Mouse (Mus musculus) lung, postnatal 25 days (tissue): ENCODE measurements around the gene Ubp1.

Source experiments
- DNase-seq: peaks from one replicate; pipeline ENCODE4 v3.0.0; 2022; ENCODE audit warnings: low spot score

Ubp1 gene

GRCm38 (mm10) chr9:113969399-113969798 lies 38.7 kb downstream of the Ubp1 start:
- no peak for DNase-seq

- DNase-seq: no peak
Measured at GRCm38 (mm10) chr9:113970041-113970440, 39.3 kb downstream of the Ubp1 start.

DNA sequence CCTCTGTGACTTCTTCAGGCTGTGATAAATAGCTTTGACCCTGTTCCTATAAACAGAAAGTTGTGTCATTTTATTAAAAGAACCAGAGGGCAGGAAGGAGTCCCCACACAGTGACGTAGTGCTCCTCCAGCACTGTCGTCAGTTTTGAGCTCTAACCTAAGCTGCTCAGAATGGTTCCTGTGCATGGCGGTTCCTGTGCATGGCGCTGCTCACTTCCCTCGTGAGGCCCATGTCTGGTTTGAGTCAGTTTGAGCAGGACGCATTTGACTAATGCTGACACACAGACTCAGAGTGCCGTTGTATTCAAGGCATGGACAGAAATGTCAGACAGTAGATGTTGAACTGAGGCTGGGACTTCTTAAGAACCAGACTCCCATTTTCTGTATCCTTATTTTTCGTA lies 40.9 kb downstream of the Ubp1 start:
- no peak for DNase-seq

DNA sequence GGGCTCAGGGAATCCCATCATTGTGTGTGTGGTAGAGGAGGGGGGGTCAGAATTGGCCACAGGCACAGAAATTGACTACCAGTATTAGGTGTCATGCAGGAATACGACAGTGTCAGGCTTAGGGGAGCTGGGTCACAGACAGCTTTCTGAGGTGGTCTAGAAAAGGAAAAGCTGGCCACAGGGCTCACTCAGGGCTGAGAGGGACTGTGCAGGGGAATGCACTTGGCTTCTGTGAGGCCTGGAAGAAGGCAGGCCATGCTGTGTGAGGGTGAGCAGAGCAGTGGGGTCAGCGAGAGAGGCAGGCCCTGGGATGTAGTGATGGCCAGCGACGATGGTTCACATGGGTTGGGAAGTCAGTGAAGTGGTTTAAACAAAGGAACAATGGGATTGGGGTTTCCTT lies 43.1 kb downstream of the Ubp1 start:
- no peak for DNase-seq

- no peak for DNase-seq
Measured at GRCm38 (mm10) chr9:113974945-113975344, 44.2 kb downstream of the Ubp1 start.

GRCm38 (mm10) chr9:113975442-113975841 lies 44.7 kb downstream of the Ubp1 start:
- no peak for DNase-seq

DNA sequence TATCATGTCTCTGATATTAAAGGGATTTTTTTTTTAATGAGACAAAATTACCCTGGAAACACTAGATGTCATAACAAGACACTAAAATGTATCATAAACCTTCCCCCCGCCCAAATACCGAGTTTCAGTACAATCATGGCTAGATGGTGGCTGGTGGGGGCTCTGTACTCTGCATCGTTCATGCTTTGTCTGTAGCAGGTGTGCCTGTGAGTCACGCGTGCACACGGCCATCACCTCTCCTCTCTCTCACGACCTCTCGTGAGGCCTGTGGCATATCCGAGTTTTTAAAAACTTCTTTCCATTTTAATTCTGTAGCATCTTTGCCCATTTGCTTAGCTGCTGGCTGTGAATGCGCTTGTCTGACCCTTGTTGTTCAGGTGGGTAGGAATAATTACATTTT lies 45.5 kb downstream of the Ubp1 start:
- DNase-seq: no peak

GRCm38 (mm10) chr9:113977225-113977840 lies 46.6 kb downstream of the Ubp1 start:
- DNase-seq: no peak

GRCm38 (mm10) chr9:113978656-113979055 lies 47.9 kb downstream of the Ubp1 start:
- DNase-seq: no peak

DNA sequence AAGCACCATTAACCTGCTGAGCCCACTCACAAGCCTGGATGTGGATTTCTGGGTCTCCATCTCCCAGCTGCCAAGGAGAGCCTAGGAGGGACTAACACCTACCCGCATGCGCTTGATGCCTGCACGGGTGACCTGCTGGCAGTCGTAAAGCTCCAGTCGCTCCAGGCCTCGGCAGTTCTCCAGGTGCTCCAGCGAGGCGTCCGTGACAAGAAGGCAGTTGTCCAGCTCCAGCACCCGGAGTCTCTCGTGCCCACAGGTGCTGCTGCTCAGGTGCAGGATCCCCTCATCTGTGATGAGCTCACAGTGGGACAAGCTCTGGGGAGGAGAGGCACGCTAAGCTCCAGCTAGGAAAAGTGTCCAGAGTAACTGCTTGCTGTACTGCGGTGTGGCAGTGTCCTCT lies 48.6 kb downstream of the Ubp1 start:
- no peak for DNase-seq

- DNase-seq: peak; percentile 39
Measured at GRCm38 (mm10) chr9:113981099-113981880, 50.6 kb downstream of the Ubp1 start.

- DNase-seq: no peak
Measured at GRCm38 (mm10) chr9:113982451-113982850, 51.7 kb downstream of the Ubp1 start.

- DNase-seq: no peak
Measured at GRCm38 (mm10) chr9:113982883-113983670, 52.3 kb downstream of the Ubp1 start.

GRCm38 (mm10) chr9:113984946-113985620 lies 54.3 kb downstream of the Ubp1 start:
- no peak for DNase-seq

GRCm38 (mm10) chr9:113990547-113991248 lies 60.0 kb downstream of the Ubp1 start:
- DNase-seq: peak; percentile 75

DNA sequence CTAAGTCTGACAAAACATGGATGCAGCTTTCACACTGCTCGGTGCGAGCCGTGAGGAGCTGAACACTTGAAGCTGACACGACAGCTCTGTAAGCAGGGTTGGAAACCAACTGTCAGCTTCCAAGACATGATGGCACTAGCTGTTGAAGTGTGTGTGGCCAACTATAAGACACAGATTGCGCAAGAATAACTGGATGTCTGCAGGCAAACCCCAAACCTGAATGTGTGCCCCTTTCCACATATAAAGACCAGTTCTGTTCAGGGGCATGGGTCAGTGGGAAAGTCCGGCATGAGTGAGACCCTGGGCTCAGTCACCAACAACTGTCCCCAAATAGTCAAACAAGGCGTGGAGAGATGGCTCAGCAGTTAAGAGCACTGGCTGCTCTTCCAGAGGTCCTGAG lies 62.1 kb downstream of the Ubp1 start:
- no peak for DNase-seq

DNA sequence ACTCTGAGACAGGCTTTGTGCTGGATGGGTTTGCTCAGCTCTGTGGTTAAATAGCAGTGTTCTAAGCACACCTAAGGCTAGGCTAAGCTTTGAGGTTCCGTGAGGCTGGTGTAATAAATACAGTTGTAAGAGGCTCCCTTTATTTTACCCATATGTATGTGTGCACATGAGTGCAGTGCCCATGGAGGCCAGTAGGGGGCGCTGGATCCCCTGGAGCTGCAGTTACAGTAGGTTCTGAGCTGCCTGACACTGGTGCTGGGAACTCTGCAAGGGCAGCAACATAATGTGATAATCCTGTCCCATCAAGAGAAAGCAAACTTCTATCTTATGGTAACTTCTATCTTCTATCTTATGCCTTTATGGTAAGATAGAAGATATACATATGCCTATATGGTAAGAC lies 67.6 kb downstream of the Ubp1 start:
- no peak for DNase-seq

- no peak for DNase-seq
Measured at GRCm38 (mm10) chr9:114006801-114007200, 76.1 kb downstream of the Ubp1 start.

GRCm38 (mm10) chr9:114007850-114008350 lies 77.2 kb downstream of the Ubp1 start:
- DNase-seq: no peak

- DNase-seq: no peak
Measured at GRCm38 (mm10) chr9:114009526-114009925, 78.8 kb downstream of the Ubp1 start.

- no peak for DNase-seq
Measured at GRCm38 (mm10) chr9:114011203-114011602, 80.5 kb downstream of the Ubp1 start.

GRCm38 (mm10) chr9:114014034-114014433 lies 83.3 kb downstream of the Ubp1 start:
- DNase-seq: no peak
